Mouse (Mus musculus) thymus, postnatal 0 days (tissue): ENCODE measurements at regions not wholly inside any gene's neighbourhood (a gene's known extent, or its start where the extent isn't known, plus 50 kb on each side); places are given as distances from the start of the nearest gene placed in this dataset.

Source experiments
- DNase-seq: peaks from one replicate; pipeline ENCODE4 v3.0.0-alpha.2; 2015; ENCODE audit warnings: low spot score

DNA sequence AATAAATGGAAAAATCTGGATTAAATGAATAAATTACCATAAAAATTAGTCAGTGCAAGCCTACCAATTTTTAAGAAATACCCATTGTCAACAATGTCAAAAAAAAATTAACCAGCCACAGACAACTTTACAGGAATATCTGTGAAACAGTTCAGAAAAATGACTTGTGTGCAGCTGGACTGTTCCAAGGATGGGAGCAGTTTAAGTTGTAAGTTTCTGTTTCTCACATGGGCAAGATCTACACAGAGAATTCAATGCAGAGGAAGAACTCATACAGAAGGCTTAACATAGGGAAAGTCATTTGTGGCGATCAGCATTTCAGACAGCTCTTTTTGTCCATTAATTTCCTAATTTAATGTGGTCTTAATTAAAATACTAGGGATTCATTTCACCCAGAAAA lies 71.9 kb upstream of the Tdrd3 start:
- DNase-seq: no peak

DNA sequence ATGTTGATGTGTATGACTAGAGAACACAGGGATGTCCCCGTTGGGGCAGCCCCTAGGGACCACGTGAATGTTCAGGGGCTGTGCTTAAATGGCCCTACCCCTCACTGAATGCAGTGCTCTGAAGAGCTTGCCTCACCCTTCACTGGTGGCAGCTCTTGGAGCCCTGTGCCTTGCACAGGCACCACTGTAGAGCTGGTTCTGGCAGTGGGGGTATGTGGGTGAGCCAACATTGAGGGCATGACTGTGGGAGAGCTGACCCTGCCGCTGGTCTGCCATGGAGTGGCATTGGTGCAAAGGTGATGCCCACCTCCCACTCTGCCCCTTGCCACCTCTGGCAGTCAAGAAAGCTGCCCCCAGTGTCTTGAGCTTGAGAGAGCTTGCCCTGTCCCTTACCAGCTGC lies 69.6 kb upstream of the Tdrd3 start:
- DNase-seq: no peak

DNA sequence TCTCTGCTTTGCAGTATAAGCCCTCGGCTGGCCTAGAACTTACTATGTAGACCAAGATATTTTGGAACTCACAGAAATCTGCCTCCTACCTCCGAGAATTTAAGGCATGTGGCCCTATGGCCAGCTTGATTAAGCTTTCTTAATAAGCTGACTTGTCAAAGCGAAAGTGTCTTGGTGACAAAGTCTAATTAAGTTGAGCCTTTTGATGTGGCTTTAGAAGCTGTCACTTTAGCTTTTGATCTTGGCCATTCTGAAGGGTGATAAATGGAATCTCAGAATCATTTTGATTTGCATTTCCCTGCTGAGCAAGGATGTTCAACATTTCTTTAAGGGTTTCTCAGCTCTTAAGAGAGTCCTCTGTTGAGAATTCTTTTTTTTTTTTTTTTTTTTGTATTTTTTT lies 67.6 kb upstream of the Tdrd3 start:
- no peak for DNase-seq

DNA sequence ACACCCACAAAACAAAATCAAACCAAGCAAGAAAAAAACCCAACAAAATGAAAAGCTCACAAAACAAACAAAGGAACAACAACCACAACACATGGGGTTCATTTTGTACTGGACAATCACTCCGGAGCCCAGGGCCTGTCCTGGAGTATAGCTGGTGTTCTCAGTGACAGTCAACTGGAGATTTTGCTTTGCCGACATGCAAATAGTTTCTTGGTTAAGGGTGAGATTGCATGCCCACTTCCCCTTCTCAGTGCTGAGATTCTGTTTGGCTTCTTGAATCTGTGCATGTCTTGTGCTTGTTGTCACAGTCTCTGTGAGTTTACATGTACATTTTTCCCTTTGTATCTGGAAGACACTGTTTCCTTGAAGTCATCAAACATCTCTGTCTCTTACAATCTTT lies 50.6 kb upstream of the Tdrd3 start:
- no peak for DNase-seq
